Mouse (Mus musculus): Measurements from ENCODE around the gene Lrrc32.

DNA sequence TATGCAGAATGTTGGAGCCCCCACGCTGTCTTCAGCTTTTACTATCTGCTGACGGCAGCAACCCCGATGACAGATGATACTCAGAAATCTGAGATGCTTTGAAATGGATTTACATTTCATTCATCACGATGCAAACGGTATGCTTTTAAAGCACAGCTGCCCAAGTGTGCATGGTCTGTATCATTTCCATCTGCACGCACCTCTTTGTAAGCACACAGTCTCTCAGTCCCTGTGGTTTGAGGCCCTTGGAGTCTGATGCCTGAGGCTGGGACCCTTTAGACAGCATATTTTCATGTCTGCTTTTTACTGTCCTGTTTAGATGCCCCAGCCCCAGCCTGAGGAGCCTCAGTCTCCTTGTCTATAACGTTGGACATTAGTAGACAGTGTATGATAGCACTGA is 28.8 kb upstream of the Lrrc32 start:
- no peak for TF ChIP-seq CTCF (IDR thresholded peaks at IDR 0.05; ENCODE audit: borderline replicate concordance, control insufficient read depth, extremely low read depth, insufficient read depth, low read length, poor library complexity)
- no peak for TF ChIP-seq POLR2A (IDR thresholded peaks at IDR 0.05; ENCODE audit: control insufficient read depth, extremely low read depth, insufficient read depth, low read length, poor library complexity)

All from thymus, adult 2 months (tissue).